Mouse (Mus musculus): ENCODE measurements around the gene Dennd4c. TPM values are rescaled to one million over a fixed set of nuclear protein-coding genes. Genes with fewer than 3 reads are reported as not detected.
A peak's percentile ranks its signal among the peaks of the same experiment; 100 is the strongest.
"Not testable (repeated sequence)": the region's sequence is repeated elsewhere in the genome, so short reads cannot be mapped to it uniquely, and the experiment has no call there.

Dennd4c gene
- total RNA-seq, 2 experiments from 2014 or later, result 8.5 to 10.7 TPM

GRCm38 (mm10) chr4:86764307-86764706 is 16.0 kb downstream of the Dennd4c start:
- no peak for DNase-seq (ENCODE audit: extremely low spot score in 1 of 2, low spot score in 1 of 2)

- no peak for DNase-seq (ENCODE audit: extremely low spot score in 1 of 2, low spot score in 1 of 2)
Measured at GRCm38 (mm10) chr4:86777587-86777986, 29.2 kb downstream of the Dennd4c start.

GRCm38 (mm10) chr4:86810604-86811003 is 62.2 kb downstream of the Dennd4c start:
- no peak for DNase-seq (ENCODE audit: extremely low spot score in 1 of 2, low spot score in 1 of 2)

GRCm38 (mm10) chr4:86814850-86815249 is 66.5 kb downstream of the Dennd4c start:
- no peak for DNase-seq (ENCODE audit: extremely low spot score in 1 of 2, low spot score in 1 of 2)

GRCm38 (mm10) chr4:86823169-86823568 is 74.8 kb downstream of the Dennd4c start:
- DNase-seq (ENCODE audit: extremely low spot score in 1 of 2, low spot score in 1 of 2), result peak in 1 of 2 experiments; percentile 62

GRCm38 (mm10) chr4:86825143-86825542 is 76.8 kb downstream of the Dennd4c start:
- DNase-seq (ENCODE audit: extremely low spot score in 1 of 2, low spot score in 1 of 2), result no peak

- DNase-seq (ENCODE audit: extremely low spot score in 1 of 2, low spot score in 1 of 2), result no peak
Measured at GRCm38 (mm10) chr4:86831896-86832295, 83.5 kb downstream of the Dennd4c start.

GRCm38 (mm10) chr4:86841141-86841540 is 92.8 kb downstream of the Dennd4c start:
- not testable (repeated sequence) for DNase-seq (ENCODE audit: extremely low spot score in 1 of 2, low spot score in 1 of 2)

GRCm38 (mm10) chr4:86845384-86845783 is 97.0 kb downstream of the Dennd4c start:
- DNase-seq (ENCODE audit: extremely low spot score in 1 of 2, low spot score in 1 of 2), result no peak

GRCm38 (mm10) chr4:86847246-86847645 is 98.9 kb downstream of the Dennd4c start:
- no peak for DNase-seq (ENCODE audit: extremely low spot score in 1 of 2, low spot score in 1 of 2)

DNA sequence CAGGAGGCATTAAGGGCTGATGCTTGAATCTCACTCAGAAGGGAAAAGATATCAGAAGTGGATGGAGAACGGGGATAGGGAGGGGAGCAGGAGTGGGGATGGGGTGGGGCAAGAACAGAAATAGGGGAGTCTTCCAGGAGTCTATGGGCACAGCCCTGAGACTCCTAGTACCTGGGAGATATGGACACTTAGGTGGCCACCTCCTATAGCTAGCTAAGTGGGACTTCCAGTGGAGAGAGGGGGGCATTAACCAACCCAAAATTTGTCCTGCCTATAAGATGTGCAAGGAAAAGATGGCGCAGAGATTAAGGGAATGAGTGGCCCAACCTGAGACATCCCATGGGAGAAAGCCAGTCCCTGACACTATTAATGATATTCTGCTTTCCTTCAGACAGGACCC is 103.0 kb downstream of the Dennd4c start:
- DNase-seq (ENCODE audit: extremely low spot score in 1 of 2, low spot score in 1 of 2), result no peak

- no peak for DNase-seq (ENCODE audit: extremely low spot score in 1 of 2, low spot score in 1 of 2)
Measured at GRCm38 (mm10) chr4:86852018-86852417, 103.7 kb downstream of the Dennd4c start.

GRCm38 (mm10) chr4:86852813-86853590 is 104.6 kb downstream of the Dennd4c start:
- no peak for DNase-seq (ENCODE audit: extremely low spot score in 1 of 2, low spot score in 1 of 2)

GRCm38 (mm10) chr4:86856304-86857112 is 108.2 kb downstream of the Dennd4c start:
- DNase-seq (ENCODE audit: extremely low spot score in 1 of 2, low spot score in 1 of 2), result peak in 1 of 2 experiments; percentile 23

DNA sequence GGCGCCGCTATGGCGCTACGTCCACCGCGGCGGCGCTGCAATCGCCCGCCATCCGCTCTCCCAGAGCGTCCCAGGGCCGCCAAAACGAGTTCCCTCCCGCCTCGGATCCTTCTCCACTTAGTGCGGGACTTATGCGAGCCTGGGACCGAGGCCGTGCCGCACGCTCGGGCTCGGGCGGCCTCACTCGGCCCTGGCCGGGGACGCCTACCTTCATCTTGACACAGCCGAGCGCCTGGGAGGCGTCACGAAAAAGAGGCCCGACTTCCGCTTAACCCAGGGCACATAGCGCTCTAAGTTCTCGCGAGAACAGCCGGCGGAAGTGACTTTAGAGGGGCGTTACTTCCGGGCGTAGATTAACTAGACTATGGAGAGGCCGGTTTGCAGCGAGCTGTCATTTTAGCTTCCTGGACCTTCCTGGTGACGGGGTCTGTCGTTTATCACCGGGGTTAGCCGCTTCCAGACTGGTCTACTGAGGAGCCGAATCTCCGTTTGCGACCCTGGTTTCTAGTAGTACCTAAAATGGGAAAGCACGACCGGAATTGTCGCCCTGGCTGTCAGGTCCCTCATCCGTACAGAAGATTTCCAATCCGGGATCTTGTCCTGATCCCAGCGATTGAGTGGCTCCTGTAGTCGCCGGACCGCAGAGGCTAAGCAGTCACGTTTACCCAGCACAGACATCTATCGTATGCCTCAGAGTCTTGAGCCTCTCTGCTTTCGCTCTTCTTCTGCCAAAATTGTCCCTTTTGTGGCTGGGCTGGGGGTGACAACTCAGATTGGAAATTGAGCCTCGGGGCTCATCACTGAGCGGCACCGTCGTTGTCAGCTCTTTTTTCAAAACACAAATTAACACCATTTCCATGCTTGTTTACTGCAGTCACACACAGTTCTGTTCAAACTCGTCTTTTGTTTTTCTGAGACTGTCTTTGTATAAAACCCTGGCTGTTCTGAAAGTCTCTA is 109.0 kb downstream of the Dennd4c start, which contains the start of gene Rps6:
Gene Rps6 (minus strand): TSS at position 300 of the 957 bp plus-strand sequence.
- peak; percentile 93 for DNase-seq (ENCODE audit: extremely low spot score in 1 of 2, low spot score in 1 of 2)

- peak in 1 of 2 experiments; percentile 8 for DNase-seq (ENCODE audit: extremely low spot score in 1 of 2, low spot score in 1 of 2)
Measured at GRCm38 (mm10) chr4:86858070-86858440, 109.7 kb downstream of the Dennd4c start.

- no peak for DNase-seq (ENCODE audit: extremely low spot score in 1 of 2, low spot score in 1 of 2)
Measured at GRCm38 (mm10) chr4:86864087-86864486, 115.7 kb downstream of the Dennd4c start.

- DNase-seq (ENCODE audit: extremely low spot score in 1 of 2, low spot score in 1 of 2), result no peak
Measured at GRCm38 (mm10) chr4:86871988-86872387, 123.6 kb downstream of the Dennd4c start.

DNA sequence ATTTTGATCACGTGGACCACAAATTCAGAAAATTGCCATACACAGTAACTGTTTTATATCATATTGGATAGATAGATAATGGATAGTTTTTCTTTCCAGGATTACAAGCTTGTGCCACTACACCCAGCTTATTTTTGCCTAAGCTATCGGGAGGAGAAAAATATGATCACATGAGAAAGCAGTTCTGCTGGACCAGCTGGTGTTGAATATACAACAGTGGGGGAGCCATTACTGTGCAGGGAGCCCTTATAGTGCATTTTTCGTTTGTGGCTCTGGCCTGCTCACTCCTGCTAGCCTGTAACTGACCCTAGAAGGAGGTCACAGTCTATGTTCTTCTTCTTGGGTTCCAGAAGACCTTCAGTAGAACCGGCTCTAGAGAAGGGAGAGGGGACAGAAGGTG is 124.7 kb downstream of the Dennd4c start:
- no peak for DNase-seq (ENCODE audit: extremely low spot score in 1 of 2, low spot score in 1 of 2)

DNA sequence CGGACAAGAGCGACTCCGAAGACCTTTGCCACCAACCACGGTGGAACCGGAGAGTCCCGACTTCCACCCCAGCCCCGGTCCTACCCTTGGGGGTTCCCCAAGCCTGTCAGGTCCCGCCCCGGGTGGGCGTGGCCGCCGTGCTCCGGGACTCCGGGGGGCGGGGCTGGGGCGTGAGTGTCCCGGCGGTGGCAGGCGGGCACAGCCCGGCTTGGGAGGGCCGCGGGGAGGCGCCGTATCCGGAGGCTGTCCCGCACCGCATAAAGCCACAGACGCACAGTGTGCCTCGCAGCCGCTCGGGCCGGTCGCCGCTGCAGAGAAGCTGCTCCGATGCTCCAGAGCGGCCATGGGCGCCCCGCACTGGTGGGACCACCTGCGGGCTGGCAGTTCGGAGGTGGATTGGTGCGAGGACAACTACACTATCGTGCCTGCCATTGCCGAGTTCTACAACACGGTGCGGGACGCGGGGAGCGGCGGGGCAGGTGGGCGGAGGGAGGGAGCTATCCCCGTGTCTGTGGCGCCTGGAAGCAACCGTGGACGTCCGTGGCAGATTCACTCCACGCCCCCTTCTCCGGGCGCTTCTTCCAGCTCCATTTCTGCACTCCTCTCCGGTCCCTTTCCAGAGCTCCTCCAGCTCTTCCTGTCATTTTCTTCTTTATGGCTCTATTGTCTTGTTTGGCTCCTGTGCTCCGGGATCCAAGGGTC is 125.9 kb downstream of the Dennd4c start, which contains the start of gene Acer2:
Gene Acer2 (plus strand): TSS at position 251 of the 702 bp plus-strand sequence.
- DNase-seq (ENCODE audit: extremely low spot score in 1 of 2, low spot score in 1 of 2), result peak; percentile 41 to 69

All from layer of hippocampus, postnatal 25 days (tissue).